Mouse (Mus musculus) ES-Bruce4 (cell line): Measurements from ENCODE around the gene Mylpf.

Experiments
- CTCF ChIP-seq: IDR thresholded peaks from one replicate; pipeline ENCODE4 v1.8.1; 2011; ENCODE audit warnings: low read depth, low read length
- EP300 ChIP-seq: IDR thresholded peaks from 2 replicates; pipeline ENCODE4 v1.6.1; 2011; ENCODE audit warnings: low read depth, low read length; ENCODE audit not compliant: insufficient read depth
- POLR2A ChIP-seq: IDR thresholded peaks from one replicate; pipeline ENCODE4 v1.8.1; 2011; ENCODE audit warnings: low read length; ENCODE audit not compliant: insufficient read depth

DNA sequence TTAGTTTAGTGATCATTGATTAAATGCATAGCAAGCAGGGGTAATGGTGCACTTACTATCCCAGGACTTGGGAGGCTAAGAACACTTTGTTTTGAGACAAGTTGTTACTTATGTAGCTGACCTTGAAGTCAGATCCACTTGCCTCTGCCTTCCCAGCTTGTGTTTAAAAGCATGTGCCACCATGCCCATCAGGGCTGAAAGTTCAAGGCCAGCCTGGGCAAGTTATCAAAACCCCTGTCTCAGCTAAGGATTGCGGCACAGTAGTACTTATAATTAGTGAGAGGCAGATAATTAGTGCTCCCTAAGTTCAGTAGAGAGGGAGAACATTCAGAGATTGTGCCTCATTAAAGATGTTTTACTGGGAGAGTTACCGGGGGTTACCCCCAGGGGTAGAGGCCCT lies 26.1 kb downstream of the Mylpf start:
- TF ChIP-seq CTCF = no peak
- TF ChIP-seq POLR2A = no peak
- no peak for TF ChIP-seq EP300
